Mouse (Mus musculus): ENCODE data around the gene Khdc4.

- TF ChIP-seq MXI1 (IDR thresholded peaks at IDR 0.05; ENCODE audit: low read depth, low read length) (no peak), POLR2A (IDR thresholded peaks at IDR 0.05; ENCODE audit: control insufficient read depth in 1 of 2, insufficient read depth in 1 of 2, low read depth in 1 of 2, low read length in 2 of 2, poor library complexity in 1 of 2) (no peak), CTCF (IDR thresholded peaks at IDR 0.05 in 2 of 3, conservative IDR thresholded peaks at IDR 0.05 in 1 of 3; ENCODE audit: control insufficient read depth in 1 of 3, insufficient read depth in 1 of 3, low read depth in 2 of 3, low read length in 3 of 3, poor library complexity in 1 of 3, severe bottlenecking in 1 of 3) (no peak), MAZ (IDR thresholded peaks at IDR 0.05; ENCODE audit: low read depth, low read length) (no peak), CHD1 (IDR thresholded peaks at IDR 0.05; ENCODE audit: low read depth, low read length) (no peak)
Observed at GRCm38 (mm10) chr3:88713709-88714108, 28.1 kb downstream of the Khdc4 start.

Data from MEL (cell line).